Mouse (Mus musculus) cortical plate, adult 2 months (tissue): ENCODE data around the gene Tnrc6b. TPM values are rescaled to one million over a fixed set of nuclear protein-coding genes. Genes with fewer than 3 reads are reported as not detected.
"Not testable (repeated sequence)": the region's sequence is repeated elsewhere in the genome, so short reads cannot be mapped to it uniquely, and the experiment has no call there.

Experiments used
- H3K27ac ChIP-seq: fragments of 200-500 bp; 2 replicates; pipeline ENCODE4 v1.5.1; 2012; ENCODE audit warnings: low read length, control low read depth, inconsistent platforms; ENCODE audit not compliant: insufficient read depth
- H3K4me1 ChIP-seq: fragments of 200-500 bp; 2 replicates; pipeline ENCODE4 v1.6.1; 2011; ENCODE audit warnings: low read length; ENCODE audit not compliant: control insufficient read depth, insufficient read depth
- H3K4me3 ChIP-seq: fragments of 200-500 bp; 2 replicates; pipeline ENCODE4 v1.5.1; 2011; ENCODE audit warnings: mild to moderate bottlenecking, low read length, control low read depth; ENCODE audit not compliant: insufficient read depth
- CTCF ChIP-seq: fragments of 200-500 bp; IDR thresholded peaks from 2 replicates; pipeline ENCODE4 v1.5.1; 2011; ENCODE audit warnings: mild to moderate bottlenecking, control low read depth, low read length; ENCODE audit not compliant: insufficient read depth; ENCODE audit errors: extremely low read depth
- POLR2A ChIP-seq: fragments of 200-500 bp; IDR thresholded peaks from 2 replicates; pipeline ENCODE4 v1.6.1; 2011; ENCODE audit warnings: mild to moderate bottlenecking, low read length, control low read depth; ENCODE audit not compliant: insufficient read depth; ENCODE audit errors: extremely low read depth
- polyA plus RNA-seq: library from polyadenylated mRNA; depleted of rRNA; stranded (reverse); fragments of >200 nt; gene quantifications from 2 replicates; pipeline ENCODE4 v1.2.3, GENCODE M21; 2012

Gene Tnrc6b
- polyA plus RNA-seq, 1 experiment: 44.2 TPM

DNA sequence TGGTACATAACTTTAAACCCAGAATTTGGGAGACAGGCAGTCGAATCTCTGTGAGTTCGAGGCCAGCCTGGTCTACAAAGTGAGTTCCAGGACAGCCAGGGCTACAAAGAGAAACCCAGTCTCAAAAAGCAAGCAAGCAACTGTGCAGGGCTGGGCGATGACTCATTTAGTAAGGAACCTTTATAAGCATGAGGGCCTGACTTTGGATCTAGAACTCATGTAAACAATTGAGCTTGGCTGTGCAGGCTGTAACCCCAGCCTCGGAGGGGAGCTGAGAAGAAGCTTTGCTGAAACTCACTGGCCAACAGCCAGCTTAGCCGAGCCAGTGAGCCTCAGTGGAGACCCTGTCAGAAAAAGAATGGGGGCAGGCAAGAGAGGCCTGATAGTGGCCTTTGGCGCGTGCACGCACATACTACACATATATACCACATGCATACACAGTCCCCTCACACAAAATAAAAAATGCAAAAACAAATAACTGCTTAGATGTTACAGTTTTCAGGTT is 5.6 kb downstream of the Tnrc6b start:
- no peak for TF ChIP-seq CTCF
- no peak for TF ChIP-seq POLR2A
- Histone ChIP-seq H3K4me1 (peaks cover 3% of the 10 kb centered on the region; the same call in 1 of the 2 replicates), H3K27ac (no peak overlapping the region), H3K4me3 (no peak overlapping the region)

DNA sequence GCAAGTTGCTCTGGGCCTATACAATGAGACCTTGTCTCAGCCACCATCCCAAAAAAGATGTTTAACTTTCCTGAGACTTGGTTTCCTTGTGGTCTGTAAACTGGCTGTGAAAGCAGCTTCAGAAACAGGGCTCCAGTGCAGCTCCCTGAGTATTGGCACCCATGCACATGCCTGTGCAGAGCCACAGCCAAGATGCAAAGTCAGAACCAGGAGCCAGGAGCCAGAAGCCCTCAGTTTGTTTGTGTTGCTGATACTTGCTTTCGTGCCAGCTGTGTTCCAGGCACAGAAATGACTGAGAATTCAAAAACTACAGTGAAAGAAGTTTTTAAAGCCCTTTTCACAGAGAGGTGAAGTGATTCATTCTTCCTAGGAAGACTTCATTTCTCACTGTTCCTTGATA is 6.3 kb downstream of the Tnrc6b start:
- Histone ChIP-seq H3K4me3 (no peak overlapping the region), H3K4me1 (peaks cover 3% of the 10 kb centered on the region; the same call in 1 of the 2 replicates), H3K27ac (no peak overlapping the region)
- TF ChIP-seq POLR2A (no peak), CTCF (no peak)

DNA sequence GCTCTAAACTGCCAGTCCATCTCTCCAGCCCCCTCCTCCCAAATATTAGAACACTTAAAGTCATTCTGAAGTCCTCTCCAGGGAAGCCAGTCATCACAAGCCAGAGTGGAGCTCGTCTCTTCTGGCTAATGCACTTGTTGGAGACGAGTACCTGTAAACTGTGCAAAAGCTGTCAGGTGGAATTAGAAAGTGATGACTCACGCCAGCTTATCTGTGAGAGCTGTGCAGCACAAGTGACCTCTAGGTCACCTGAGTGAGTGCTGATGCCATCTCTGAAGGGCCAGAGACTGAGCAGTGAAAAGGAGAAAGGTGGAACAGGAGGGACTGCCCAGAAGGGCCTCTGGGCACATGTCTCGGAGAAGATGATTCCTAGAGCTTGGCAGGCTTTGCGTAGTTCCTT is 9.1 kb downstream of the Tnrc6b start:
- TF ChIP-seq POLR2A (no peak), CTCF (no peak)
- H3K4me1 ChIP-seq: peaks cover 5% of the 10 kb centered on the region; the same call in 1 of the 2 replicates
- H3K27ac ChIP-seq: no peak overlapping the region
- H3K4me3 ChIP-seq: no peak overlapping the region

DNA sequence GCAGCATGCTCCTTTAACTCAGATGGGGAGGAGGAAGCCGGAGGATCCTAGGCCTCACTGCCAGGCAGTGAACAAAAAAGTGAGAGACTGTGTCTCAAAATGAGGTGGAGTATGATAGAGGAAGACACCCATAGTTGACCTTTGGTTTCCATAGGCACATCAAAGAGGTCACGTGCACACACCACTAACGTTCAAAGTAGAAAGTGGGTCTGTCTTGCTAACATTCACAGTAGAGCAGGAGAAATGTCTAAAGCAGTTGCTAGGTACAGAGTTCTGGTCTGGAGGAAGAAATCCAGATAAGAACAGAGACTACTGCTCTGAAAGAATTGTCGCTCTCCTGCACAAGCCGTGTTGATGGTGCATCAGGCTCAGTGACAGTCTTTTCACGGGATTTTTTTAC is 10.7 kb downstream of the Tnrc6b start:
- Histone ChIP-seq H3K27ac (no peak overlapping the region), H3K4me3 (no peak overlapping the region), H3K4me1 (peaks cover 5% of the 10 kb centered on the region; the same call in 1 of the 2 replicates)
- TF ChIP-seq CTCF (no peak), POLR2A (no peak)

DNA sequence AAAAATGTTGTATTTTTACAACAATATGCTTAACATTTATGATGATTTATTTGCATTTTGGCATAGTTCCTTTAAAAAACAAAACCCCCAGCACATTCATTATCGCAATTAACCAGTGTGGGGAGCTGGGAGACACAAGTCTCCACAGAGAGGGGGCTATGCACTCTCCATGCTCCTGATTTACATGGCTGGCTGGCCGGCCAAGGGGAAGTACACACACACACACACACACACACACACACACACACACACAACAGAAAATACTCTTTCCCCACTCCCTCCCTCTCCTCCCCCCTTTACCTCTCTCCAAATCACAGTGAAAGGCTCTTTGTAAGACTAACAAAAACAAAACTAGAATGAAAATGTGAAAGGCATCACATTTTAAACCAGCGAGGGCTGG is 11.3 kb downstream of the Tnrc6b start:
- H3K4me3 ChIP-seq: no peak overlapping the region
- peaks cover 3% of the 10 kb centered on the region; the same call in 1 of the 2 replicates for H3K4me1 ChIP-seq
- no peak overlapping the region for H3K27ac ChIP-seq
- TF ChIP-seq CTCF (no peak), POLR2A (no peak)

DNA sequence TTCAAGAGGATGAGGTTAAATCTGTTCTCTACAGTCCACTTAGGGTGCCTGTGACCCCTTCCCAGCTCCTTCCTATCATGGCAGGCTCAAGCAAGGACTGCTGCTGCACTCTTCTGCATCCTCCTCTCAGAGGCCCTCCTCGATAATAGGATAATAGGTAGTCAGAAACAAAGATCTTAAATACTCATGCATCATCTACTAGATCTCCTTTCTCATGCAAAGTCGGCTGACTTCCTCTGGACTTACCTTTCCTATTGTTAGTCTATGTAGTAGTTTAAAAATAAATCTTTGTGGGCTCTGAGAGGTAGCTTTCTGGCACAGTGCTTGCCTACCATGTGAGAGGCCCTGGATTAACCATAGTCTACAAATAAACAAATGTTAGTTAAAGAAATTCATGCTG is 18.4 kb downstream of the Tnrc6b start:
- Histone ChIP-seq H3K4me3 (no peak overlapping the region), H3K4me1 (no peaks in the 10 kb centered on the region; the same call in 1 of the 2 replicates), H3K27ac (no peak overlapping the region)
- no peak for TF ChIP-seq CTCF
- TF ChIP-seq POLR2A: no peak

DNA sequence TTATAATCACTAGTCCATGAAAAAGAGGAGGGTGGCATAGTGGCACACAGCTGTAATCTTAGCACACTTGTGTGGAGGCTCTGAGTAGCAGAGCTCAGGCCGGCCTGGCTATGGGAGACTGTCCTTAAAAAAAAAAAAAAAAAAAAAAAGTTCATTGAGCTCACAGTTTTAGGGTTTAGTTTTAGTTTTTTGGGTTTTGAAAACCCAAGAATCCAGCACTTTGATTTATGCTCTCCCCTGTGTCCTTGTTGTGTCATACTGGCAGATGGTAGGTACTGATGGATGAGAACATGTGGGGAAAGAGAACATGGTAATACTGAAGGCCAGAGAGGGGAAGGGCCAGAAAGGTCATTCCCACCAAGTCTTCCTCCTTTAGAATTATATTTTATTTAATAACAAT is 19.9 kb downstream of the Tnrc6b start:
- TF ChIP-seq POLR2A (no peak), CTCF (no peak)
- H3K27ac ChIP-seq: no peak overlapping the region
- no peak overlapping the region for H3K4me3 ChIP-seq
- H3K4me1 ChIP-seq: no peaks in the 10 kb centered on the region; the same call in 1 of the 2 replicates

DNA sequence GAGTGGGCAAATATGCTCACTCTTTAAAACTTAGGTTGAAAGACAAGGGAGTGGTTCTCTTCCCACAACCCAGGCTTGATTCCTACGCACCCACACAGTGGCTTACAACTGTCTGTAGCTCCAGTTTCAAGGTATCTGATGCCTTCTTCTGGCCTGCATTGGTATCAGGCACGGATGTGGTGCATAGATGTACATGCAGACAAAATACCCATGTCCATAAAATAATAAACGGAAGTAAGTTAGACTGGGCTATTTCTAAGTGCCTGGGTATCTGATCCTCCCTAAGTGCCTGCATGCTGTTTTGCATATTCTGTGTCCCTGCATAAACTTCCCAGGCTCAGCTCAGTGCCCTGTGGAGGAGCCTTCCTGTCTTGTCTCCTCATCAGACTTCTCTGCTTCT is 20.4 kb downstream of the Tnrc6b start:
- Histone ChIP-seq H3K4me3 (no peak overlapping the region), H3K4me1 (no peaks in the 10 kb centered on the region; the same call in 1 of the 2 replicates), H3K27ac (no peak overlapping the region)
- TF ChIP-seq POLR2A: no peak
- no peak for TF ChIP-seq CTCF

DNA sequence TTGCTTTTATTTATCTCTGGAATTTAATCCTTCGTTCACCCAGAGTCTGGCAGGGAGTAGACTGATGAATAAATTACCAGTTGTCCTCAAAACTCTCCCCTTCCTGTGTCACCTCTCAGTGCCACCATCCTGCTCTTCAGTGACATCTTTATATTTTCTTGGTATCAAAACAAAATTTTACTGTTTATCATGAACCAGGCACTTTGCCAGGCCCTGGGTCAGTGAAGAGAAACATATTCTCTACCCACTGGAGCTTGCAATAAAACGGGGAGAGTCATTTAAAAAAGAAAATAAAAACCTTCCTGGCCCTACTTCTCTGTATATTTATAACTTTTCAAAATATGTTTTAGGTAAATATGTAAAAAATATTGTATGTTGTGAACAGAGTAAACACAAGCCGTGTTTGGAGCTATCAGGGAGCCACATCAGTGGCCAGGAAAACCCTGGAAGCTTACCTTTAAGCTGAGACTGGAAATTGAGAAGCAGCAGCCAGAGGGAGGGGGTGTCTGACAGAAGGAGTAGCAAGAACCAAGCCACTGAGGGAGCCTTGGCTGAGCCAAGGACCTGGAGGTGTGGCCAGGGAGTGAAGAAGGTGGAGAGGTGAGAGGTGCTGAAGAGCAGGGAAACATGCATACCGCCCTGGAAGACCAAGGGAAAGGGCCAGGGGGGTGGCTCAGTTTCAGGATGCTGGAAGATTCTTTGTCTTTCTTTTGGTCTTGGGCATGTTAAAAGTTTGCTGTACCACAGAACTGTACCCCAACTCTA is 21.3 kb downstream of the Tnrc6b start:
- H3K27ac ChIP-seq: no peak overlapping the region
- TF ChIP-seq POLR2A (no peak), CTCF (no peak)
- H3K4me3 ChIP-seq: no peak overlapping the region
- H3K4me1 ChIP-seq: no peaks in the 10 kb centered on the region; the same call in 1 of the 2 replicates

DNA sequence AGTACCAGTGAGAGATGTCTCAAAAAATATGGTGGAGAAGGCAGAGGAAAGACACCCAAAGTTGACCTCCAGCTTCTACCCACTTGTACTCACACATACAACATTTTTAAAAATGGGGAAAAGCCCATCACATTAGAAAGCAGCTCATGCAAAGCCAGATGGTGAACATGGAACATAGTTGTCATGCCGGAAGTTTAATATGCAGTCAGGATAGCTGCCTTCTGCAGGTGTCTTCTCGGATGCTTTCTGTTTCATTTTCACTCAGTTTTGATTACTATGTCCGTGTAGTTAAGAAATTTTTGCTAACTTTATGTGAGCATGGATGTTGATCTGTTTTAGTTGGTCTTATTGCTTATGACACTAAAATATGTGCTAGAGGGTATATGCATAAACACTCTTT is 24.2 kb downstream of the Tnrc6b start:
- Histone ChIP-seq H3K4me3 (no peak overlapping the region), H3K27ac (no peak overlapping the region), H3K4me1 (no peaks in the 10 kb centered on the region; the same call in 1 of the 2 replicates)
- TF ChIP-seq POLR2A (no peak), CTCF (no peak)

DNA sequence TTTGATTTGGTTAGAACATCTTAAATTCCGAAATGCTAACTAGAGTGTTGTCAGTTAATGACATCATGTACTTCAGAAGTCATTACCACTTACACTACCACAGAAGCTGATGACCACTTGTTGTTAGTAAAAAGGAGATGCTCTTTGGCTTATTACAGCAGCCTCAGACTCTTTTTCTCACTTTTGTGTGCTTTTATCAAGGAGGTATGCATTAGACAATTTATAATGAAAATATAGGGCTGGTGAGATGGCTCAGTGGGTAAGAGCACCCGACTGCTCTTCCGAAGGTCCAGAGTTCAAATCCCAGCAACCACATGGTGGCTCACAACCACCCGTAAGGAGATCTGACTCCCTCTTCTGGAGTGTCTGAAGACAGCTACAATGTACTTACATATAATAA is 24.6 kb downstream of the Tnrc6b start:
- H3K27ac ChIP-seq, H3K4me1 ChIP-seq, H3K4me3 ChIP-seq: not testable (repeated sequence)
